8 mouse cellular contexts compared by ENCODE assay signal in the genomic region with DNA sequence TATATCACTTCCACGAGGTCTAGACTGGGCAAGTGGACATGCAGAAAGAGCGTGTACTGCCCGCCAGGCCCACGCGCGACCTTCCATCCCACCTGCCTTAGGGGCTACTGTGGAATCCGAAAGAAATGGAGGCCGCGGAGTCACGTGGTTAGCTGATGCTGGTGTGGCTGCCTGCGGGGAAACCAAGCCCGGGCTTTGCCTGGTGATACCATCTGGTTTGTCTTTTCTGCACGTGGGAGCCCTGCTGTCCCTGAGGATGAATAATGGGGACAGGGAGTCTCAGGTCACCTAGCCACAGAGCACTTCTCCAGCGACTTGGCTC.
A peak's percentile ranks its signal among the peaks of the same experiment; 100 is the strongest.
DNase-seq lines count a peak whose midpoint lies in the region; ATAC-seq and TF ChIP-seq lines count a peak whose summit lies in the region.

No protein-coding gene starts in this region.

- H3K9me3 ChIP-seq in limb, embryonic 11.5 days (ENCODE audit: control insufficient read depth, low read length), result peaks cover 4% of the 10 kb centered on the region; the same call in 1 of the 2 replicates

- TF ChIP-seq POLR2A in testis, adult 2 months (IDR thresholded peaks at IDR 0.05; ENCODE audit: control insufficient read depth, low read depth, low read length), result no peak
- TF ChIP-seq POLR2A in small intestine, adult 2 months (IDR thresholded peaks at IDR 0.05; ENCODE audit: low read depth, low read length), result peak; percentile 3; the same call in 1 of the 2 replicates

- TF ChIP-seq CTCF in testis, adult 2 months (IDR thresholded peaks at IDR 0.05; ENCODE audit: control insufficient read depth, insufficient read depth, insufficient replicate concordance, low read depth, low read length), result no peak
- no peak for TF ChIP-seq CTCF in small intestine, adult 2 months (IDR thresholded peaks at IDR 0.05; ENCODE audit: extremely low read depth, insufficient read length, insufficient replicate concordance, low read depth, low read length)

- peak overlapping the region; percentile 72 for H3K4me2 ChIP-seq in limb, embryonic 11.5 days (ENCODE audit: low read depth, severe bottlenecking)

- 22% methylated on average over 14 of the region's 14 CpGs for WGBS in limb, embryonic 11.5 days
- WGBS in small intestine, adult 2 months, result 28% methylated on average over 14 of the region's 14 CpGs

- H3K4me1 ChIP-seq in testis, adult 2 months (ENCODE audit: control insufficient read depth, insufficient read depth, low read length), result peaks cover 19% of the 10 kb centered on the region
- peaks cover 13% of the 10 kb centered on the region for H3K4me1 ChIP-seq in limb, embryonic 11.5 days (ENCODE audit: control insufficient read depth, insufficient read depth, low read length)
- peaks cover 9% of the 10 kb centered on the region for H3K4me1 ChIP-seq in small intestine, adult 2 months (ENCODE audit: control insufficient read depth, insufficient read depth, insufficient read length, low read length)

- peak; percentile 36 for DNase-seq in gastrocnemius, postnatal 25 days
- DNase-seq in gastrocnemius, adult 18-20 months (ENCODE audit: low spot score), result no peak
- no peak for DNase-seq in testis, postnatal 14 days (ENCODE audit: low spot score)
- DNase-seq in limb, embryonic 11.5 days (ENCODE audit: low spot score), result no peak
- no peak for DNase-seq in adrenal gland, adult 18-20 months (ENCODE audit: low spot score in 2 of 2)
- DNase-seq in lung, postnatal 14 days, result no peak

- peak overlapping the region; percentile 53 for H3K4me3 ChIP-seq in testis, adult 2 months (ENCODE audit: control insufficient read depth, low read depth, low read length)
- 0 out of 2 replicates have a peak overlapping the region, but pooled peaks have one; percentile 5 for H3K4me3 ChIP-seq in limb, embryonic 11.5 days (ENCODE audit: low read depth, low read length)
- peak overlapping the region; percentile 65; the same call in 1 of the 2 replicates for H3K4me3 ChIP-seq in small intestine, adult 2 months (ENCODE audit: low read depth, low read length)

- H3K27ac ChIP-seq in testis, adult 2 months (ENCODE audit: control insufficient read depth, insufficient read depth, low read depth, low read length), result no peak overlapping the region
- no peak overlapping the region for H3K27ac ChIP-seq in limb, embryonic 11.5 days (replicated peaks; ENCODE audit: low read depth, low read length)
- H3K27ac ChIP-seq in small intestine, adult 2 months (ENCODE audit: insufficient read depth, low read depth, low read length), result no peak overlapping the region

- peaks cover 4% of the 10 kb centered on the region for H3K27me3 ChIP-seq in testis, adult 2 months (ENCODE audit: control insufficient read depth, insufficient read depth, low read length)
- H3K27me3 ChIP-seq in limb, embryonic 11.5 days (ENCODE audit: control insufficient read depth, insufficient read depth, low read length), result no peaks in the 10 kb centered on the region
- peaks cover 6% of the 10 kb centered on the region; the same call in 1 of the 2 replicates for H3K27me3 ChIP-seq in small intestine, adult 2 months (ENCODE audit: control insufficient read depth, insufficient read depth, low read length)

- peak; percentile 18; the same call in 1 of the 2 replicates for ATAC-seq in limb, embryonic 11.5 days (ENCODE audit: insufficient number of reproducible peaks, low FRiP score, low TSS enrichment, low read depth)

- no peak overlapping the region for H3K9ac ChIP-seq in limb, embryonic 11.5 days (ENCODE audit: low read length)

- no peaks in the 10 kb centered on the region for H3K36me3 ChIP-seq in testis, adult 2 months (ENCODE audit: control insufficient read depth, insufficient read depth, low read length)
- no peaks in the 10 kb centered on the region for H3K36me3 ChIP-seq in limb, embryonic 11.5 days (ENCODE audit: control insufficient read depth, insufficient read depth, low read length)
- H3K36me3 ChIP-seq in small intestine, adult 2 months (ENCODE audit: control insufficient read depth, insufficient read depth, low read length), result no peaks in the 10 kb centered on the region

Comparison
In these comparisons a context has a peak if more than half of its experiments do, and no peak if none do; other contexts are left out.
1. H3K4me3 ChIP-seq: peak in every context shown above with its lines; median percentile 65 in small intestine, adult 2 months; 53 in testis, adult 2 months; 5 in limb, embryonic 11.5 days.